Comparison of ENCODE assay signal across 8 mouse cellular contexts in the genomic region with DNA sequence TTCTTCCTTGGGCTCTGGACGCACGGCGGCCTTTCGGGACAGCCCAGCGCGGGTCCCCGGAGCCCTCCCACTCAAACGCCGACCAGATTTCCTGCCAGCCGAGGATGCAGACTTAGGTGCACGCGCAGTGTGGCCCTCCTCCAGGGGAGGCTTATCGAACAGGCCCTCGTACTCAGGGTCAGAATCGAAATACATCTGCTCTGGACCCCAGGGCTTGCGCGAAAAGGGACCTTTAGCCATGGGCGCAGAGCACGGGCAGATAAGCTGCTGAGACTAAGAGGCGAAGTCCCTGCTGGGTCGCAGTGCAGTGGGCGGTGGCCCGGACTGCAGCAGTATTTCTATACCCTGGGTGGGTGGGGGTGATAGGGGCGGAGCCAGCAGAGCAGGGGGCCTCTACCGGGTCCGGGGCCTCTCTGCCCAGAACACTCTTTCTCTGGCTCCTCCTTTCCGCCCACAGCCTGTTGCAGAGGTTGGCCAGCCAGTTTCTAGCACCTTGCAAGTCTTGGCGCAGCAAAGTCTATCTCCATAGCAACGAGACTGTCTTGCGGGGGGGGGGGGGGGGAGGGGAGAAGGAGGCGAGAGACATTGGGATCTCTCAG. TPM values are rescaled to one million over a fixed set of nuclear protein-coding genes. Genes with fewer than 3 reads are reported as not detected.
A peak's percentile ranks its signal among the peaks of the same experiment; 100 is the strongest.
DNase-seq lines count a peak whose midpoint lies in the region; ATAC-seq and TF ChIP-seq lines count a peak whose summit lies in the region.

A gene (minus strand): TSS at position 351 of the 599 bp plus-strand sequence.

- H3K27me3 ChIP-seq in lung, embryonic 14.5 days (ENCODE audit: insufficient read depth, low read length) = no peaks in the 10 kb centered on the region

- peaks cover 6% of the 10 kb centered on the region; the same call in 1 of the 2 replicates for H3K4me1 ChIP-seq in lung, embryonic 14.5 days (ENCODE audit: insufficient read depth)

- ATAC-seq in common myeloid progenitor, adult 5-6 weeks (replicated peaks; ENCODE audit: low read depth, poor library complexity, severe bottlenecking) = 0 out of 2 replicates have a peak, but pooled peaks have one; percentile 15
- peak; percentile 98 for ATAC-seq in lung, embryonic 14.5 days (ENCODE audit: insufficient read depth)

- H3K27ac ChIP-seq in lung, embryonic 14.5 days (ENCODE audit: low read depth) = peak within 1 kb of the TSS; percentile 79

- H3K9me3 ChIP-seq in lung, embryonic 14.5 days (ENCODE audit: low read depth, low read length) = no peaks in the 10 kb centered on the region

- 0% methylated on average over 30 of the region's 31 CpGs for WGBS in lung, embryonic 14.5 days

- no peak for TF ChIP-seq CTCF in lung, embryonic 14.5 days (IDR thresholded peaks at IDR 0.05; ENCODE audit: low read depth)

- peak; percentile 17 for DNase-seq in thymus, postnatal 14 days
- no peak for DNase-seq in thymus, postnatal 0 days (ENCODE audit: low spot score)
- peak; percentile 34 to 68 for DNase-seq in gastrocnemius, postnatal 4 days (ENCODE audit: low spot score in 2 of 2)
- peak; percentile 58 to 61 for DNase-seq in layer of hippocampus, adult 8-10 months (ENCODE audit: low spot score in 2 of 2)
- peak; percentile 91 for DNase-seq in lung, embryonic 14.5 days
- peak; percentile 86 for DNase-seq in right cerebral cortex, adult 18-20 months
- no peak for DNase-seq in T-cell, adult 2 months (ENCODE audit: low spot score)

- H3K4me2 ChIP-seq in lung, embryonic 14.5 days = peak within 1 kb of the TSS; percentile 69

- H3K36me3 ChIP-seq in lung, embryonic 14.5 days (ENCODE audit: insufficient read depth) = peaks cover 2% of the 10 kb centered on the region

- H3K4me3 ChIP-seq in lung, embryonic 14.5 days (ENCODE audit: low read depth, low read length) = peak within 1 kb of the TSS; percentile 61

- peak within 1 kb of the TSS; percentile 70 for H3K9ac ChIP-seq in lung, embryonic 14.5 days

RNA-seq across cellular contexts. Expression of the gene that starts here (rescaled TPM):
- 1.7 and 2.1 TPM in 2 replicates for polyA plus RNA-seq in thymus, postnatal 0 days (2015; fragmentation: Nextera tagmentation; extraction: Ambion mirVana)
- total RNA-seq in common myeloid progenitor, adult 5-6 weeks (2017) = 0.09 TPM in 1 of 2 replicates, not detected in the other
- 10 to 100 TPM; 19.5 to 21.8 TPM for total RNA-seq in gastrocnemius, postnatal 4 days (2021)
- 100 to 1,000 TPM; 206 to 237 (median 226) TPM for total RNA-seq in layer of hippocampus, adult 8-10 months (2022)
- polyA plus RNA-seq in lung, embryonic 14.5 days (2014; fragmentation: Nextera tagmentation; extraction: Ambion mirVana) = 42.3 and 44.6 TPM in 2 replicates

Comparison
In these comparisons a context has a peak if more than half of its experiments do, and no peak if none do; other contexts are left out.
1. RNA of the gene that starts here (total RNA-seq): 206 to 237 TPM in layer of hippocampus, adult 8-10 months and 19.5 to 21.8 TPM in gastrocnemius, postnatal 4 days; 0.09 TPM in common myeloid progenitor, adult 5-6 weeks; every median in the first group is over 10 times any median in the second.
2. RNA of the gene that starts here (total RNA-seq): 206 to 237 TPM in layer of hippocampus, adult 8-10 months; 19.5 to 21.8 TPM in gastrocnemius, postnatal 4 days; every median in the first group is over 4 times any median in the second.
3. RNA of the gene that starts here (polyA plus RNA-seq): 42.3 to 44.6 TPM in lung, embryonic 14.5 days; 1.7 to 2.1 TPM in thymus, postnatal 0 days; every median in the first group is over 10 times any median in the second.
4. DNase-seq: peak in thymus, postnatal 14 days (single experiment), gastrocnemius, postnatal 4 days (2 of 2), layer of hippocampus, adult 8-10 months (2 of 2), lung, embryonic 14.5 days (single experiment) and right cerebral cortex, adult 18-20 months (single experiment); none in thymus, postnatal 0 days (single experiment) and T-cell, adult 2 months (single experiment).
5. Peak in ATAC-seq in common myeloid progenitor, adult 5-6 weeks; RNA of the gene not detected or under 1 TPM.